Mouse (Mus musculus): ENCODE measurements around the gene Pdzph1. TPM values are rescaled to one million over a fixed set of nuclear protein-coding genes. Genes with fewer than 3 reads are reported as not detected.
A peak's percentile ranks its signal among the peaks of the same experiment; 100 is the strongest.

Gene Pdzph1
- polyA plus RNA-seq, 1 experiment: not detected

DNA sequence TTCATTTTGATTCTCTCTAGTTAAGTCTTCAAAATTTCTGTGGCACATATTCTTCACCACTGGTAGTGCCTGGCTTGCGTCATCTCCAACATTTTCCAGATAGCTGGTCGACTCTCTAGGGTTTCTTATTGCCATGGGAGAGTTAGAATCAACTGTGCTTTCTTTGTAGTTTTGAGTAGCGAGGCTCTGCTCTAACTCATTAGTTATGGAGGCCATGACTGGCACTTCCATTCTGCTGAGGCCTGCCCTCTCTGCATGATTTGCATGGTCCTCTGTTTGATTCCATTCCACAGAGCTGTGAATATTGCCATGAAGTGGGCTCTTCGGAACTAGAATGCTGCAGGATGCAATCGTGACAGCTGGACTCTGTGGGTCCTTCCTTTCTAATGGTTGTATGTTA lies 17.9 kb downstream of the Pdzph1 start:
- TF ChIP-seq CTCF (IDR thresholded peaks at IDR 0.05; ENCODE audit: borderline replicate concordance, insufficient read depth, low read length) (no peak), POLR2A (IDR thresholded peaks at IDR 0.05; ENCODE audit: low read depth, low read length) (no peak)
- H3K4me3 ChIP-seq (ENCODE audit: insufficient read depth, low read length): no peak overlapping the region
- H3K27ac ChIP-seq (ENCODE audit: insufficient read depth, low read length): no peak overlapping the region
- no peaks in the 10 kb centered on the region for H3K4me1 ChIP-seq (ENCODE audit: control insufficient read depth, insufficient read depth, low read length)

DNA sequence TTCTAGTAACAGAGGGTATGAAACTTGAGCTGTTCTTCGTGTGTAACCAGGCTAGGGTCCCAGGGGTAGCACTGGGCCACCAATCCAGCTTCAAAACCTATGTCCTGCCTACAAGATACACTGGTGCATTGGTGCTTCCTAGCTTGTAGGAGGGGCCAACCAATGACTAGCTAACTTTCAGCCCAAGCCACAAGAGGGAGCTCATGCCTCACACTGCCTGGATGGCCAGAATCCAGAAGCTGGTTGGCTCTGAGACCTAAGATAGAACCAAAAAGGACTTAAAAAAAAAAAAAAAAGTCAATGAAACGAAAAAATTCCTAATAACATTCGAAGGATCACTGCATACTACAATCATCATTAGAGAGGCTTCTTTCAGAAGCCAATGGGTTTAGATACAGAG lies 31.3 kb downstream of the Pdzph1 start:
- TF ChIP-seq POLR2A (IDR thresholded peaks at IDR 0.05; ENCODE audit: low read depth, low read length) (no peak), CTCF (IDR thresholded peaks at IDR 0.05; ENCODE audit: borderline replicate concordance, insufficient read depth, low read length) (peak; percentile 62; the same call in 1 of the 2 replicates)

DNA sequence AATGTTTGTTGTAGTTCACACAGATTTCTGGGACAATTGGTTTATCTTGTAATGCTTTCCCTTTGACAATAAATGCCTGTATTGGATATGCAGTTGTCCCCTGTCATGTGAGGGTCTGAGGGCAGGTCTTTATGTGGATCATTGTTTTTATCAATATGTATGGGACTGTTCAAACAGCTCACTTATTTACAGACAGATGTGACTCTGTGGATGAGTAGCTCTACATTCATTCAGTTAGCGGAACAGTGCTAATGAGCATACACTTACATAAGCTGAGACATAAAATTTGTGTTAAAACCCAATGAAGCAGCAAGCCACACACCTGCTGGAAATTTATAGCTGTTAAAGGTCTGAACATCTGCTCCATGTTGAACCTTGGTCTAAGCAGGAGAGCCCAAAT lies 34.1 kb downstream of the Pdzph1 start:
- Histone ChIP-seq H3K27ac (ENCODE audit: insufficient read depth, low read length) (no peak overlapping the region), H3K4me3 (ENCODE audit: insufficient read depth, low read length) (no peak overlapping the region), H3K4me1 (ENCODE audit: control insufficient read depth, insufficient read depth, low read length) (no peaks in the 10 kb centered on the region)
- TF ChIP-seq POLR2A (IDR thresholded peaks at IDR 0.05; ENCODE audit: low read depth, low read length) (no peak), CTCF (IDR thresholded peaks at IDR 0.05; ENCODE audit: borderline replicate concordance, insufficient read depth, low read length) (no peak)

More for the DNA sequence above, 31.3 kb downstream of the Pdzph1 start:
- Histone ChIP-seq H3K27ac (ENCODE audit: insufficient read depth, low read length) (no peak overlapping the region), H3K4me3 (ENCODE audit: insufficient read depth, low read length) (no peak overlapping the region), H3K4me1 (ENCODE audit: control insufficient read depth, insufficient read depth, low read length) (no peaks in the 10 kb centered on the region)

DNA sequence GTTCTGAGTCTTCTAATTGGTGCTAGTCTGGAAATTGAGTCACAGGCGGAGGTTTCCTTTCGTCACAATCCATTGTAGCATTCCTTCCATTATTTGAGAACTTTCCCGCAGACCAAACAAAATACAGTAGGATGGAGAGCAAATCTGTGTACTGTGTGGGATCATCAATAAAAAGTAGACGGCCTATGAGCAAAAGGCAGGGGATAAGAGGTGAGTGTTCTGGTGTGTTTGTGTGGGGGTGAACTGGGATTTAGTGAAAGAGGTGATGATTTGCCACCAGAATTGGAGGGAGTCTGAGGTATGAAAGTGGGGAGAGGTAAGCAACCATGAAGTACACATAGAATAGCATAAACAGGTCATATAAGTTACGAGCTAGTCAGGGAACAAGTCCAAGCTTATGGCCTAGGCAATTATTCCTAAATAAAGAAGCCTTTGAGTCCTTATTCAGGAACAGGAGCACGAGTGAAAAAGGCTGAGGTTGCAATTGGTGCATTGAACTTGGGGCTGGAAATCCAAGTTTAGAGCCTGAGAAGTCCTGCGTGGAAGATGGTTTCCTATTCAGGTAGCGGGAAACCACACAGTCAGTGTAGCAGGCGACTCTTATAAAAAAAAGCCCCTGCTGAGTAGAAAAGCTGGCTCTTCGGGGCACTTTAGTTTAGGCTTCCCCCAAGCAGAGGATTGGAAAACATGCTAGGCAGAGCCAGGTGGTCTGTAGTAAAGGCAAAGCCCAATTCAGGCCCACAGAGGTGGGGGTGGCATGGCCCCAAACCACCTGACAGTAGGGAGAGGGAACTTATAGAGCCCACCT lies 48.0 kb downstream of the Pdzph1 start:
- Histone ChIP-seq H3K4me1 (ENCODE audit: control insufficient read depth, insufficient read depth, low read length) (no peaks in the 10 kb centered on the region), H3K27ac (ENCODE audit: insufficient read depth, low read length) (no peak overlapping the region)
- no peak for TF ChIP-seq CTCF (IDR thresholded peaks at IDR 0.05; ENCODE audit: borderline replicate concordance, insufficient read depth, low read length)
- TF ChIP-seq POLR2A (IDR thresholded peaks at IDR 0.05; ENCODE audit: low read depth, low read length): no peak

DNA sequence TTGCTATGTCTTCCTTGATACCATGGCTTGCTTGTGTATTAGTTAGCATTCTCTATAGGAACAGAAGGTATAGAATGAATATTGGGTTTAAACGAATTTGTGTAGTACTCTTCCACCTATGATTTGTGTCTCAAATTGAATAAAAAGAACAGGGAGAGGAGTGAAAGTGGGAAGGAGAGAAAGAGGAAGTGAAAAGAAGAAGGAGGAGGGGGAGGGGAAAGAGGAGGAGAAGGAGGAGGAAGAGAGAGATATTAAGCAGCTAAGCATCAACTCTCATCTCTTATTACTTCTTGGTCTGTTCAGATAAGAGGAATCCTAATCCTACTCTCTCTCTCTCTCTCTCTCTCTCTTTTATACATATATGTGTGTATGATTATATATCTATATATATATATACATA lies 52.6 kb downstream of the Pdzph1 start:
- Histone ChIP-seq H3K4me1 (ENCODE audit: control insufficient read depth, insufficient read depth, low read length) (no peaks in the 10 kb centered on the region), H3K27ac (ENCODE audit: insufficient read depth, low read length) (no peak overlapping the region), H3K4me3 (ENCODE audit: insufficient read depth, low read length) (no peak overlapping the region)
- TF ChIP-seq POLR2A (IDR thresholded peaks at IDR 0.05; ENCODE audit: low read depth, low read length) (no peak), CTCF (IDR thresholded peaks at IDR 0.05; ENCODE audit: borderline replicate concordance, insufficient read depth, low read length) (no peak)

More for the DNA sequence above, 48.0 kb downstream of the Pdzph1 start:
- no peak overlapping the region for H3K4me3 ChIP-seq (ENCODE audit: insufficient read depth, low read length)

DNA sequence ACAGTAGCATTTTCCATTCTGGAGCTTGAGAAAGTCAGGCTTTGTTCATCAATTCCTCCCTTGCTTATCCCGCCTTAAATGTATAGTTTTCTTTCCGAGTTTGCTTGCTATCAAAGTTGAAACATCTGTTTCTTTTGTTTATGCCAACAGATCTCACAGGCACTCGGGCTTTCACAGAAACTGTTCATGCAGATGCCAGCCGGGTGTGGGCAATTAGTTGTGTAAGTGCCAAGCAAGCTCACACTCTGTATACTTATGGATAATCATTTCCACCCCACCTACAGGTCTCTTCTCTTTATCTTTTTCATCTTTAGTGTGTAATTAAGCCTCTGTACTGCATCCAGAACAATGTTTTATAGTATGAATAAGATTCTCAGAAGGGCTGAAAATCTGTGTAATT lies 53.6 kb downstream of the Pdzph1 start:
- no peak for TF ChIP-seq POLR2A (IDR thresholded peaks at IDR 0.05; ENCODE audit: low read depth, low read length)
- no peak for TF ChIP-seq CTCF (IDR thresholded peaks at IDR 0.05; ENCODE audit: borderline replicate concordance, insufficient read depth, low read length)
- Histone ChIP-seq H3K4me3 (ENCODE audit: insufficient read depth, low read length) (no peak overlapping the region), H3K27ac (ENCODE audit: insufficient read depth, low read length) (no peak overlapping the region), H3K4me1 (ENCODE audit: control insufficient read depth, insufficient read depth, low read length) (no peaks in the 10 kb centered on the region)

DNA sequence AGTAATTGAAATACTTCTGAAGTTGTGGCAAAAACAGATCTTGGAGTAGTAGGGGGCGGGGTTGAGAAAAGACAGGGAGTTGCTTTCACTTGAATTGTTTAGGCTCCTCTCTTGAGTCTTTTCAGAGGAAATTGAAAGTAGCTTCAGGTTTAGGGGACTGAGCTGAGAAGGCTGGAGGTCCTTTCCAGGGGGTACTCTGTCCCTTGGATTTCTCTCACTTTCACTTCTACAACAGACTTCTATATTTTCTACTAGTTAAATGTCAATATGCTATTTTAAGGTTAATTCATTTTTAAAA lies 58.2 kb downstream of the Pdzph1 start:
- TF ChIP-seq POLR2A (IDR thresholded peaks at IDR 0.05; ENCODE audit: low read depth, low read length): no peak
- no peak for TF ChIP-seq CTCF (IDR thresholded peaks at IDR 0.05; ENCODE audit: borderline replicate concordance, insufficient read depth, low read length)
- H3K4me3 ChIP-seq (ENCODE audit: insufficient read depth, low read length): no peak overlapping the region
- H3K4me1 ChIP-seq (ENCODE audit: control insufficient read depth, insufficient read depth, low read length): no peaks in the 10 kb centered on the region
- H3K27ac ChIP-seq (ENCODE audit: insufficient read depth, low read length): no peak overlapping the region

DNA sequence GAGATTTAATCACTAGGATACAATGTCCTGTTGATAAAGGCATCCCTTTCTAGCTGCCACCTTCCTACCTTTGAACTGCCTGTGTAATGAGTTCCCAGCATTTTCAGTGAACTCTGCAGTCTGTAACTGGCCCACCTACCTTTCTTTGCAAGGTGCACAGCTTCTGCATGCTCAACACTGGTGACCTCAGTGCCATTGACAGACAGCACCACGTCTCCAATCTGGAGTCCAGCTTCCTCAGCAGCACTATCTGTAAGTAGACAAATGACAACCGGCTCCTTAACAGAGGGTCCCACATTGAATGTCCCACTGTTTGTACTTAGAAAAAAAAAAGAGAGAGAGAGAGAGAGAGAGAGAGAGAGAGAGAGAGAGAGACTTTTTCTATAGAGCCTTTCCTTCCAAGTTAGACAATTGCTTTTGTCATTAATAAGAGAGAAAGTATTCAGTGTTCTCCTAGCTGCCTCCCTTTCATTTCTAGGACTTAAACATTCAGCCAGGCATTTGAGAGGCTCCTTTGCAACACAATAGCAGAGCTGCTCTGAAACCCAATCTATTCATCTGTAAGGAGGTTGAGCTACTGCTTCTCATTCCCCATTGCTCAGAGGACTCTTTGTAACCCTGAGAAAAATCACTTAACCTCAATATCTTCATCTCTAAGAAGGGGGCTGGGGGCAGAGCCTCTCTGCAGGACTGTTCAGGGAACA lies 58.7 kb downstream of the Pdzph1 start:
- Histone ChIP-seq H3K27ac (ENCODE audit: insufficient read depth, low read length) (no peak overlapping the region), H3K4me1 (ENCODE audit: control insufficient read depth, insufficient read depth, low read length) (no peaks in the 10 kb centered on the region), H3K4me3 (ENCODE audit: insufficient read depth, low read length) (no peak overlapping the region)
- TF ChIP-seq POLR2A (IDR thresholded peaks at IDR 0.05; ENCODE audit: low read depth, low read length) (no peak), CTCF (IDR thresholded peaks at IDR 0.05; ENCODE audit: borderline replicate concordance, insufficient read depth, low read length) (no peak)

DNA sequence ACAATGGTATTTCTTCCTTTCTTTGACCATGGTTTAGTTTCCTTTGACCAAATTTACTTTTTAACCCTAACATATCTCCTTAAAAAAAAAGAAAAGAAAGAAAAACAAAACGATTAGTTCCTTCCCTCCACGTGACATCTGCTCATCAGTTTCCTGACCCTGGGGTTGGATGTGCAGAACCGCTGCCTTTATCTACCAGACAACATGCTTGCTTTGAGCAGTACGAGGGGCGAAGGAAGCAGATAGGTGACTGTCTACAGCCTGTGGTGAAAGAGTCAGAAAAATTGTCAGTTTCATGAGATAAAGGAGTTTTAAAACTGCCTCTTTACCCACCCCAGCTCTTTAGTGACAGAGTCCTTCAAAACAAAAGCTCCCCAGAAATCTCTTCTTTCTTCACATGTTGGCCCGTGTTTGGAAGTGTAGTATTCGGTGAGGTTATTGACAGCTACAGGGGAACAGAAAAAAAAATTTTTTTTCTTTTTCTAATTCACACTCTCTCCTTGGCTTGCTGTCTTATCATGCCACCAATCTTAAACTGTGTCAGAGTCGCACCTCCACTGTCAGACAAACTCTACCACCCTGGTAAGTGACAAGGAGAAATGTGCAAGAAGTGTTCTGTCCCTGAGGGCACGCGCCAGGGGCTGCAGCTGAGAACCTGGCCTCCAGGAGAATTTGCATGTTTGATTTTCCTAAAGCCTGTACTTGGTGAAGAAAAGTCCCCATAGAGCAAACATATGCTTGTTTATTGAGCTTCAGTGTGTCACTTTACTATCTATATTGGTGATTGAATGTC lies 66.2 kb downstream of the Pdzph1 start:
- H3K27ac ChIP-seq (ENCODE audit: insufficient read depth, low read length): no peak overlapping the region
- no peak for TF ChIP-seq POLR2A (IDR thresholded peaks at IDR 0.05; ENCODE audit: low read depth, low read length)
- TF ChIP-seq CTCF (IDR thresholded peaks at IDR 0.05; ENCODE audit: borderline replicate concordance, insufficient read depth, low read length): no peak
- no peaks in the 10 kb centered on the region for H3K4me1 ChIP-seq (ENCODE audit: control insufficient read depth, insufficient read depth, low read length)
- H3K4me3 ChIP-seq (ENCODE audit: insufficient read depth, low read length): no peak overlapping the region
